Mouse (Mus musculus): ENCODE measurements around the gene Shkbp1. TPM values are rescaled to one million over a fixed set of nuclear protein-coding genes. Genes with fewer than 3 reads are reported as not detected.

The Shkbp1 gene
- total and polyA plus RNA-seq, 3 experiments, result 24.2 to 77.0 TPM; not detected in 1

GRCm38 (mm10) chr7:27329981-27330380 is 25.8 kb downstream of the Shkbp1 start:
- TF ChIP-seq MAZ (IDR thresholded peaks at IDR 0.05; ENCODE audit: low read depth, low read length), result no peak
- TF ChIP-seq TBP (IDR thresholded peaks at IDR 0.05; ENCODE audit: low read depth, low read length), result no peak
- TF ChIP-seq USF2 (IDR thresholded peaks at IDR 0.05; ENCODE audit: borderline replicate concordance in 1 of 2, insufficient read depth in 1 of 2, low read depth in 1 of 2, low read length in 2 of 2), result no peak
- TF ChIP-seq RCOR1 (IDR thresholded peaks at IDR 0.05; ENCODE audit: low read depth, low read length), result no peak
- no peak for TF ChIP-seq POLR2AphosphoS5 (IDR thresholded peaks at IDR 0.05; ENCODE audit: borderline replicate concordance, low read depth, low read length)
- no peak for TF ChIP-seq MYB (IDR thresholded peaks at IDR 0.05; ENCODE audit: low read depth, low read length)
- no peak for TF ChIP-seq USF1 (IDR thresholded peaks at IDR 0.05; ENCODE audit: low read depth, low read length)
- TF ChIP-seq ZNF384 (IDR thresholded peaks at IDR 0.05; ENCODE audit: low read depth, low read length), result no peak
- TF ChIP-seq HCFC1 (IDR thresholded peaks at IDR 0.05; ENCODE audit: low read depth, low read length), result no peak
- TF ChIP-seq ZMIZ1 (IDR thresholded peaks at IDR 0.05; ENCODE audit: low read depth, low read length), result no peak
- no peak for TF ChIP-seq CTCF (IDR thresholded peaks at IDR 0.05 in 2 of 3, conservative IDR thresholded peaks at IDR 0.05 in 1 of 3; ENCODE audit: control insufficient read depth in 1 of 3, insufficient read depth in 1 of 3, low read depth in 2 of 3, low read length in 3 of 3, poor library complexity in 1 of 3, severe bottlenecking in 1 of 3)
- no peak for TF ChIP-seq MEF2A (IDR thresholded peaks at IDR 0.05; ENCODE audit: extremely low read depth, insufficient replicate concordance, low read depth, low read length, poor library complexity, severe bottlenecking)
- H3K36me3 ChIP-seq (ENCODE audit: control insufficient read depth in 1 of 2, insufficient read depth in 2 of 2, low read length in 2 of 2), result peaks cover 0 to 2% of the 10 kb centered on the region in 2 experiments; a peak in 2 of 4 replicates
- peaks cover 7% of the 10 kb centered on the region; the same call in 1 of the 2 replicates for H3K79me2 ChIP-seq (ENCODE audit: control insufficient read depth, insufficient read depth, low read length, poor library complexity)
- peaks cover 0 to 11% of the 10 kb centered on the region in 2 experiments; a peak in 2 of 4 replicates for H3K4me1 ChIP-seq (ENCODE audit: control insufficient read depth in 1 of 2, insufficient read depth in 2 of 2, low read length in 2 of 2)
- H3K27me3 ChIP-seq (ENCODE audit: control insufficient read depth in 1 of 2, insufficient read depth in 2 of 2, low read length in 2 of 2), result no peaks in the 10 kb centered on the region
- H3K9ac ChIP-seq (ENCODE audit: control insufficient read depth, low read depth, low read length, poor library complexity, severe bottlenecking), result peak overlapping the region; percentile 76
- peak overlapping the region; percentile 45 to 68 for H3K4me3 ChIP-seq (ENCODE audit: control insufficient read depth in 1 of 2, insufficient read depth in 1 of 2, low read depth in 2 of 2, low read length in 2 of 2)
- H3K27ac ChIP-seq (ENCODE audit: control insufficient read depth, low read depth, low read length), result peak overlapping the region; percentile 17
- peak; percentile 57 for DNase-seq (ENCODE audit: low read depth, low spot score)
- no peaks in the 10 kb centered on the region for H3K9me3 ChIP-seq (replicated peaks; ENCODE audit: insufficient read depth, low read length)

GRCm38 (mm10) chr7:27329326-27329947 is 26.4 kb downstream of the Shkbp1 start:
- peak overlapping the region; percentile 76 for H3K9ac ChIP-seq (ENCODE audit: control insufficient read depth, low read depth, low read length, poor library complexity, severe bottlenecking)
- H3K27ac ChIP-seq (ENCODE audit: control insufficient read depth, low read depth, low read length), result peak overlapping the region; percentile 1; the same call in 1 of the 2 replicates
- H3K79me2 ChIP-seq (ENCODE audit: control insufficient read depth, insufficient read depth, low read length, poor library complexity), result peaks cover 7% of the 10 kb centered on the region; the same call in 1 of the 2 replicates
- H3K27me3 ChIP-seq (ENCODE audit: control insufficient read depth in 1 of 2, insufficient read depth in 2 of 2, low read length in 2 of 2), result no peaks in the 10 kb centered on the region
- DNase-seq (ENCODE audit: low read depth, low spot score), result peak; percentile 92
- peaks cover 0 to 9% of the 10 kb centered on the region in 2 experiments; a peak in 2 of 4 replicates for H3K4me1 ChIP-seq (ENCODE audit: control insufficient read depth in 1 of 2, insufficient read depth in 2 of 2, low read length in 2 of 2)
- H3K4me3 ChIP-seq (ENCODE audit: control insufficient read depth in 1 of 2, insufficient read depth in 1 of 2, low read depth in 2 of 2, low read length in 2 of 2), result peak overlapping the region; percentile 45 to 68
- peaks cover 0 to 2% of the 10 kb centered on the region in 2 experiments; a peak in 2 of 4 replicates for H3K36me3 ChIP-seq (ENCODE audit: control insufficient read depth in 1 of 2, insufficient read depth in 2 of 2, low read length in 2 of 2)
- no peaks in the 10 kb centered on the region for H3K9me3 ChIP-seq (replicated peaks; ENCODE audit: insufficient read depth, low read length)
- TF ChIP-seq RAD21 (IDR thresholded peaks at IDR 0.05; ENCODE audit: low read depth, low read length) (peak; percentile 52), POLR2AphosphoS5 (IDR thresholded peaks at IDR 0.05; ENCODE audit: borderline replicate concordance, low read depth, low read length) (no peak), ZMIZ1 (IDR thresholded peaks at IDR 0.05; ENCODE audit: low read depth, low read length) (peak; percentile 48; the same call in 1 of the 2 replicates), SIN3A (IDR thresholded peaks at IDR 0.05; ENCODE audit: low read length) (peak; percentile 59), TAL1 (IDR thresholded peaks at IDR 0.05; ENCODE audit: low read length) (no peak), TBP (IDR thresholded peaks at IDR 0.05; ENCODE audit: low read depth, low read length) (peak; percentile 66), POLR2AphosphoS2 (IDR thresholded peaks at IDR 0.05; ENCODE audit: low read length) (0 out of 2 replicates have a peak, but pooled peaks have one; percentile 23), MAX (IDR thresholded peaks at IDR 0.05; ENCODE audit: low read length) (peak; percentile 81), HCFC1 (IDR thresholded peaks at IDR 0.05; ENCODE audit: low read depth, low read length) (peak; percentile 32; the same call in 1 of the 2 replicates), UBTF (IDR thresholded peaks at IDR 0.05; ENCODE audit: borderline replicate concordance, insufficient read depth, low read depth, low read length) (0 out of 2 replicates have a peak, but pooled peaks have one; percentile 69), ZC3H11A (IDR thresholded peaks at IDR 0.05; ENCODE audit: low read depth, low read length) (no peak), BHLHE40 (IDR thresholded peaks at IDR 0.05; ENCODE audit: borderline replicate concordance, low read depth, low read length) (peak; percentile 24; the same call in 1 of the 2 replicates), NRF1 (IDR thresholded peaks at IDR 0.05; ENCODE audit: insufficient read depth, low read depth, low read length, poor library complexity, severe bottlenecking) (0 out of 2 replicates have a peak, but pooled peaks have one; percentile 9), SMC3 (IDR thresholded peaks at IDR 0.05; ENCODE audit: low read depth, low read length) (peak; percentile 63), ELF1 (IDR thresholded peaks at IDR 0.05; ENCODE audit: low read depth, low read length) (peak; percentile 25; the same call in 1 of the 2 replicates), CTCF (IDR thresholded peaks at IDR 0.05 in 2 of 3, conservative IDR thresholded peaks at IDR 0.05 in 1 of 3; ENCODE audit: control insufficient read depth in 1 of 3, insufficient read depth in 1 of 3, low read depth in 2 of 3, low read length in 3 of 3, poor library complexity in 1 of 3, severe bottlenecking in 1 of 3) (peak; percentile 56 to 85 (median 83); a peak in 5 of 6 replicates), MAFK (IDR thresholded peaks at IDR 0.05; ENCODE audit: borderline replicate concordance, low read depth, low read length) (no peak), RCOR1 (IDR thresholded peaks at IDR 0.05; ENCODE audit: low read depth, low read length) (no peak), MEF2A (IDR thresholded peaks at IDR 0.05; ENCODE audit: extremely low read depth, insufficient replicate concordance, low read depth, low read length, poor library complexity, severe bottlenecking) (no peak), POLR2A (IDR thresholded peaks at IDR 0.05; ENCODE audit: control insufficient read depth in 1 of 2, insufficient read depth in 1 of 2, low read depth in 1 of 2, low read length in 2 of 2, poor library complexity in 1 of 2) (peak; percentile 49 to 54; a peak in 1 of 4 replicates), MXI1 (IDR thresholded peaks at IDR 0.05; ENCODE audit: low read depth, low read length) (peak; percentile 85)

All from MEL (cell line).